Mouse (Mus musculus) megakaryocyte, adult 5-6 weeks (primary cell): ENCODE data around the gene Gm28041. TPM values are rescaled to one million over a fixed set of nuclear protein-coding genes. Genes with fewer than 3 reads are reported as not detected.
"Not testable (repeated sequence)": the region's sequence is repeated elsewhere in the genome, so short reads cannot be mapped to it uniquely, and the experiment has no call there.

ENCODE experiments used
- ATAC-seq: 2 replicates; pipeline ENCODE4 v1.8.0; 2016; ENCODE audit warnings: mild to moderate bottlenecking, inconsistent platforms; ENCODE audit not compliant: poor library complexity, severe bottlenecking
- total RNA-seq, 2 experiments: library from RNA; stranded (forward) in 1 of 2; stranded (reverse) in 1 of 2; fragments of 153-499, 151-499 nt in 1 of 2; fragments of 221-1000, 200-1000 nt in 1 of 2; gene quantifications; 2 replicates each; pipeline versions ENCODE4 v1.2.3 to v1.2.4; 2015 to 2017

Gm28041 gene
- total RNA-seq (2015) (1.6 TPM in 1 of 2 replicates, not detected in the other), total RNA-seq (2017) (3.6 and 4.6 TPM in 2 replicates)

- peak; percentile 96 for ATAC-seq
These were observed at the start of gene Gm28041, which contains the start of gene Zfp456 for GRCm38 (mm10) chr13:67375050-67375911. Gm28041 (minus strand) TSS chr13:67375733. Zfp456 (minus strand) TSS chr13:67375810.

DNA sequence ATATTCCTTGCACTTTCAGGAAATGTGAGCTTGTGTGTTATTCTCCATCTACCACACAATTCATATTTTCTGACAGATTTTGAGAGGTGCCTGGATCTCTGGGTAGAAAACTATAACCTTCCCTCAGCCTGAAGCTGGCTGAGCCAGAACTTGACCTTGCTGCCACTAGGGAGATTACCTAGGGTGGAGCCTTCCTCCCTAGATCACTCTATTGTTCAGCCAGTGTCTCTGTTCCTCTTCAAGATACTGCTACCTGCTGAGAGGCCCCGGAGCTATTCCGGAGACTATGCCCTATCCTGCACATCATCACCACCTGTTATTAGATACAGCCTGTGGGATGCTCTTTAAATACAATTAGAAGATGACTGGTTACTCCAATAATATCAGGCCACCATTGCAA is 47.0 kb upstream of the Gm28041 start:
- not testable (repeated sequence) for ATAC-seq

- peak; percentile 71 for ATAC-seq
These were observed 45.8 kb upstream of the Gm28041 start, which contains the start of gene Zfp459 for GRCm38 (mm10) chr13:67421207-67421857. Zfp459 (minus strand) TSS chr13:67421418.

GRCm38 (mm10) chr13:67420558-67421206 is 45.1 kb upstream of the Gm28041 start:
- ATAC-seq = no peak

DNA sequence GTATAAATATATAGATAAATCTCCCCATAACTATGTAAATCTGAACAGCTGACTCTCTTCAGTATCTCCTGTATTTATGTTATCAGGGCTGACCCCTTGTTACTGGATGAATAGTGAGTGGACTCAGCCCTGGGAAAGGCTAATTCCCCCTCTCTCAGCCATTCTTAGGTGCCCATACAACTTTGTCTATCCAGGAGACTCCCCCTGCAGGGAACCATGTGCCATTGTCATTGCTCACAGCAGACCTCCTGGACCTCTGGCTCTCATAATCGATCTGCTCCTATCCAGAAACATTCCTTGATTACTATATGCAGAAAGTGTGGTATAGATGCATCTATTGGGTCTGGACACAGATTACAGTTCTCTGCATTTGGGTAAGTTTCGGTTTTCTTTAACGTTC is 41.3 kb upstream of the Gm28041 start:
- ATAC-seq = peak; percentile 34; the same call in 1 of the 2 replicates

- no peak for ATAC-seq
These were observed 40.2 kb upstream of the Gm28041 start for GRCm38 (mm10) chr13:67415759-67416158.

- ATAC-seq = peak; percentile 47; the same call in 1 of the 2 replicates
These were observed 38.1 kb upstream of the Gm28041 start for GRCm38 (mm10) chr13:67413634-67414033.

- peak; percentile 94 for ATAC-seq
These were observed 23.8 kb upstream of the Gm28041 start, which contains the start of gene Zfp429 for GRCm38 (mm10) chr13:67399183-67399903. Zfp429 (minus strand) TSS chr13:67399819.

- not testable (repeated sequence) for ATAC-seq
These were observed 722 bp upstream of the Gm28041 start for GRCm38 (mm10) chr13:67376255-67376654.

DNA sequence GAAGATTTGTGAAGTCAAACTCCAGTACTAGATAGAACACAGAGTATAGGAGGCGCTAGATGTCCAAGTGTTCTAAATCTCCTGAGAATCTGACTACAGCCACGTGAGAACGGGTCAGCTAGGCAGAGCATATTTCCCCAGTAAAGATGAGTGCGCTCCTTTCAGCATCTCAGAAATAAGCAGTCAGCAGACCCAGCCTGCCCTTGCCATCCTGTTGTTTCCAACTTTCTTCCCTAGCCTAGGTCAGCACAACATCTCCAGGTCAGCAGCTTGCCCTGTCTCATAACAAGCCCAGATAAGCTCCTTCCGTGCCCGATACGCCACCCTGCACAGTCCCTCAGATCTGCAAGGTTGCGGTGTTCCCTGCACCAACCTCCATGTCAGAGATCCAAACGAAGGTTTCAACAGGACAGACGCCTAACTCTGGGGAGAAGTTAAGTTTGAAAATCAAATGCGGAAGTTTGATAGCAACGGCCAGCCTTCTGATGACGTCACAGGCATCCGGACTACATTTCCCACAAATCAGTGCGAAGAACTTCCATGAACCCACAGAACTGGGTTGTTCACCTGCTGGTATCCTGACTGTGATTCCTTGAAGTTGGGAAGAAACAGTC is 15.3 kb downstream of the Gm28041 start, which contains the start of the genes Gm28044 and Zfp953:
TSS of gene Gm28044 (minus strand) at position 406 of the 614 bp plus-strand sequence.
TSS of gene Zfp953 (minus strand) at position 475 of the 614 bp plus-strand sequence.
- peak; percentile 94 for ATAC-seq

DNA sequence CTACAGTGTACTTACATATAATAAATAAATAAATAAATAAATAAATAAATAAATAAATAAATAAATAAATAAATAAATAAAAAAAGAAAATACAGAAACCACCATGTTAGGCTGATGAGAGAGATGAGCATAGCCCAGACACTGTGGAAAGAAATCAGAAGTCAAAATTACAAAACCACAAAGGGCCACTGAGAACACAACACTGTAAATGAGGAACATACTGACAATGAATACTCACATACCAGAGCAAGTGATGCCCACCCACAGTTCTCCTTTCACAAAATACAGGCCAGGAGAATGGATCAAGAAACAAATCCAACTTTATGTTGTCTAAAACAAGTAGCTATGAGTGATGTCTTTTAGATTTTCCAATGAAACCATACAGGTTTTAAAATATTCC is 23.7 kb downstream of the Gm28041 start:
- peak; percentile 78 for ATAC-seq

GRCm38 (mm10) chr13:67343422-67343821 is 32.1 kb downstream of the Gm28041 start:
- ATAC-seq = peak; percentile 85

DNA sequence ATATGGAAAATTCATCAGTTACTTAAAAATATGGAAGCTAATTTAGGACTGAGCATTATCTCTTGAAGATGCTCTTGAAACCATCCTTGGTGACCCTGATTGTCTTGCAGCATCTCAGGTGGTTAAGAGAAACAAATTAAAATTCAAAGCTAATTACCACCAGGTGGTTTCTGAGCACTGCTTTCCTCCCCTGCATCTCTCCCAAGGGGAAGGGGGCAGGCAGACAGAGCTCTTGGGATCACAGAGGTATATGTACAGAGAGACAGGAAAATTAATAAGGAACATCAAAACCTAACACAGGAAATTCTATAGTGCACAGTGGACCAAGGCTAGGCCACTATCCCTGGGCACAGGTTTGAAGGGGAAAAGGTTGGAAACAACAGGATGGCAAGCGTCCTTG is 42.7 kb downstream of the Gm28041 start:
- no peak; the same call in 1 of the 2 replicates for ATAC-seq

- peak; percentile 92 for ATAC-seq
These were observed 43.4 kb downstream of the Gm28041 start, which contains the start of gene Zfp595 for GRCm38 (mm10) chr13:67332019-67332724. Zfp595 (minus strand) TSS chr13:67332570.

GRCm38 (mm10) chr13:67306718-67307117 is 68.8 kb downstream of the Gm28041 start:
- peak; percentile 15 for ATAC-seq

- peak; percentile 95 for ATAC-seq
These were observed 69.5 kb downstream of the Gm28041 start, which contains the start of gene Zfp457 for GRCm38 (mm10) chr13:67305822-67306672. Zfp457 (minus strand) TSS chr13:67306485.
